Mouse (Mus musculus): ENCODE measurements around the gene Ttc9c. TPM values are rescaled to one million over a fixed set of nuclear protein-coding genes. Genes with fewer than 3 reads are reported as not detected.

Gene Ttc9c
- total RNA-seq, 2 experiments from 2014 or later, result 27.7 to 29.0 TPM

GRCm38 (mm10) chr19:8798264-8798946 lies 20.7 kb downstream of the Ttc9c start, which contains the start of gene Polr2g:
Gene Polr2g (minus strand): TSS chr19:8798577.
- peak; percentile 87 to 94 for DNase-seq (ENCODE audit: extremely low spot score in 1 of 2, low spot score in 2 of 2)
- intact Hi-C loops (cut with DNase I), result no loop called here

GRCm38 (mm10) chr19:8790171-8790570 lies 29.0 kb downstream of the Ttc9c start:
- intact Hi-C loops (cut with DNase I), result no loop called here
- no peak for DNase-seq (ENCODE audit: extremely low spot score in 1 of 2, low spot score in 2 of 2)

GRCm38 (mm10) chr19:8789171-8789570 lies 30.0 kb downstream of the Ttc9c start:
- no peak for DNase-seq (ENCODE audit: extremely low spot score in 1 of 2, low spot score in 2 of 2)
- intact Hi-C loops (cut with DNase I), result no loop called here

- intact Hi-C loops (cut with DNase I), result no loop called here
- DNase-seq (ENCODE audit: extremely low spot score in 1 of 2, low spot score in 2 of 2), result no peak
Measured at GRCm38 (mm10) chr19:8788521-8788920, 30.6 kb downstream of the Ttc9c start.

- intact Hi-C loops (cut with DNase I), result no loop called here
Measured at GRCm38 (mm10) chr19:8786008-8786781, 32.9 kb downstream of the Ttc9c start, which contains the start of gene Taf6l. Gene Taf6l (minus strand): TSS chr19:8786417.

GRCm38 (mm10) chr19:8774951-8775421 lies 44.1 kb downstream of the Ttc9c start:
- intact Hi-C loops (cut with DNase I), result loop anchor here (5.0 kb wide), 1 partner anchor 42 kb away; the partner anchor contains the start of gene Ttc9c
- DNase-seq (ENCODE audit: extremely low spot score in 1 of 2, low spot score in 2 of 2), result no peak

More at GRCm38 (mm10) chr19:8786008-8786781, 32.9 kb downstream of the Ttc9c start, which contains the start of gene Taf6l:
- peak; percentile 92 to 93 for DNase-seq (ENCODE audit: extremely low spot score in 1 of 2, low spot score in 2 of 2)

GRCm38 (mm10) chr19:8774086-8774835 lies 44.9 kb downstream of the Ttc9c start, which contains the start of gene Tmem179b:
Gene Tmem179b (minus strand): TSS chr19:8774467.
- peak; percentile 92 to 97 for DNase-seq (ENCODE audit: extremely low spot score in 1 of 2, low spot score in 2 of 2)
- intact Hi-C loops (cut with DNase I), result loop anchor here (5.0 kb wide), 1 partner anchor 43 kb away; the partner anchor contains the start of gene Ttc9c

GRCm38 (mm10) chr19:8773409-8773808 lies 45.7 kb downstream of the Ttc9c start:
- no peak for DNase-seq (ENCODE audit: extremely low spot score in 1 of 2, low spot score in 2 of 2)
- intact Hi-C loops (cut with DNase I), result loop anchor here (5.0 kb wide), 1 partner anchor 44 kb away; the partner anchor contains the start of gene Ttc9c

- intact Hi-C loops (cut with DNase I), result loop anchor here (5.0 kb wide), 1 partner anchor 44 kb away; the partner anchor contains the start of gene Ttc9c
- no peak for DNase-seq (ENCODE audit: extremely low spot score in 1 of 2, low spot score in 2 of 2)
Measured at GRCm38 (mm10) chr19:8772996-8773395, 46.1 kb downstream of the Ttc9c start.

GRCm38 (mm10) chr19:8770567-8771270 lies 48.4 kb downstream of the Ttc9c start, which contains the start of gene Tmem223:
Gene Tmem223 (plus strand): TSS chr19:8770996.
- peak; percentile 69 to 89 for DNase-seq (ENCODE audit: extremely low spot score in 1 of 2, low spot score in 2 of 2)
- intact Hi-C loops (cut with DNase I), result loop anchor here (5.0 kb wide), 1 partner anchor 47 kb away; the partner anchor contains the start of gene Ttc9c

- DNase-seq (ENCODE audit: extremely low spot score in 1 of 2, low spot score in 2 of 2), result no peak
- intact Hi-C loops (cut with DNase I), result no loop called here
Measured at GRCm38 (mm10) chr19:8765562-8765961, 53.6 kb downstream of the Ttc9c start.

- intact Hi-C loops (cut with DNase I), result no loop called here
- DNase-seq (ENCODE audit: extremely low spot score in 1 of 2, low spot score in 2 of 2), result no peak
Measured at GRCm38 (mm10) chr19:8763276-8763675, 55.9 kb downstream of the Ttc9c start.

GRCm38 (mm10) chr19:8760757-8761156 lies 58.4 kb downstream of the Ttc9c start:
- intact Hi-C loops (cut with DNase I), result no loop called here
- DNase-seq (ENCODE audit: extremely low spot score in 1 of 2, low spot score in 2 of 2), result no peak

Other genes with a start within 250 kb of the Ttc9c start
- gene Slc22a8, start 228.1 kb downstream of the Ttc9c start, total RNA-seq (2021), result 10 to 100 TPM; 19.9 to 20.2 TPM
- gene Slc22a6, start 201.3 kb downstream of the Ttc9c start, total RNA-seq (2021), result 1 to 10 TPM; 4.9 to 5.9 TPM
- gene Chrm1, start 155.5 kb downstream of the Ttc9c start, total RNA-seq (2021), result 100 to 1,000 TPM; 119 to 128 TPM
- gene Slc3a2, start 96.0 kb downstream of the Ttc9c start, total RNA-seq (2021), result 100 to 1,000 TPM; 195 to 198 TPM
- gene Wdr74, start 83.5 kb downstream of the Ttc9c start, total RNA-seq (2021), result 10 to 100 TPM; 47.3 to 47.4 TPM
- 1 to 10 TPM; 1.3 to 2.2 TPM for gene 1700092M07Rik, start 78.6 kb downstream of the Ttc9c start, total RNA-seq (2021)
- 10 to 100 TPM; 68.1 to 69.0 TPM for gene Stx5a, start 77.9 kb downstream of the Ttc9c start, total RNA-seq (2021)
- 10 to 100 TPM; 72.7 to 76.2 TPM for gene Nxf1, start 62.3 kb downstream of the Ttc9c start, total RNA-seq (2021)
- 10 to 100 TPM; 87.9 to 93.9 TPM for gene Tmem223, start 48.3 kb downstream of the Ttc9c start, total RNA-seq (2021)
- 1 to 10 TPM; 7.2 to 8.9 TPM for gene Tmem179b, start 44.9 kb downstream of the Ttc9c start, total RNA-seq (2021)
- gene Taf6l, start 32.9 kb downstream of the Ttc9c start, total RNA-seq (2021), result 10 to 100 TPM; 16.4 to 17.8 TPM
- 100 to 1,000 TPM; 109 to 110 TPM for gene Polr2g, start 20.8 kb downstream of the Ttc9c start, total RNA-seq (2021)
- gene Zbtb3, start 16.8 kb downstream of the Ttc9c start, total RNA-seq (2021), result 1 to 10 TPM; 4.5 to 5.5 TPM
- gene Hnrnpul2, start 677 bp upstream of the Ttc9c start, total RNA-seq (2021), result 10 to 100 TPM; 98.6 to 98.9 TPM
- 1 to 10 TPM in 1 of 2 experiments, not detected in 1; 1.9 TPM for gene AC129217.1, start 10.4 kb upstream of the Ttc9c start, total RNA-seq (2021)
- gene Bscl2, start 18.1 kb upstream of the Ttc9c start, total RNA-seq (2021), result 10 to 100 TPM; 96.1 to 97.0 TPM
- 100 to 1,000 TPM; 319 to 328 TPM for gene Gng3, start 19.9 kb upstream of the Ttc9c start, total RNA-seq (2021)
- gene Lrrn4cl, start 31.4 kb upstream of the Ttc9c start, total RNA-seq (2021), result 1 to 10 TPM in 1 of 2 experiments, under 1 TPM in 1; 0.43 to 1.0 TPM
- gene Ubxn1, start 52.2 kb upstream of the Ttc9c start, total RNA-seq (2021), result 100 to 1,000 TPM; 101 TPM
- gene Uqcc3, start 61.6 kb upstream of the Ttc9c start, total RNA-seq (2021), result 10 to 100 TPM; 26.1 to 33.3 TPM
- gene Lbhd1, start 64.4 kb upstream of the Ttc9c start, total RNA-seq (2021), result 1 to 10 TPM; 3.4 to 7.9 TPM
- gene Gm49403, start 64.6 kb upstream of the Ttc9c start, total RNA-seq (2021), result not detected
- gene 1810009A15Rik, start 69.5 kb upstream of the Ttc9c start, total RNA-seq (2021), result 10 to 100 TPM; 19.5 to 23.4 TPM
- 1 to 10 TPM in 1 of 2 experiments, not detected in 1; 1.7 TPM for gene Gm49416, start 69.6 kb upstream of the Ttc9c start, total RNA-seq (2021)
- gene Ints5, start 73.7 kb upstream of the Ttc9c start, total RNA-seq (2021), result 10 to 100 TPM; 22.0 to 23.1 TPM
- gene Ganab, start 78.7 kb upstream of the Ttc9c start, total RNA-seq (2021), result 10 to 100 TPM; 94.4 to 96.8 TPM
- 100 to 1,000 TPM; 141 to 144 TPM for gene B3gat3, start 101.0 kb upstream of the Ttc9c start, total RNA-seq (2021)
- gene Rom1, start 110.0 kb upstream of the Ttc9c start, total RNA-seq (2021), result 1 to 10 TPM; 2.1 to 2.4 TPM
- 1 to 10 TPM; 7.5 to 8.5 TPM for gene Eml3, start 110.2 kb upstream of the Ttc9c start, total RNA-seq (2021)
- gene Mta2, start 122.5 kb upstream of the Ttc9c start, total RNA-seq (2021), result 10 to 100 TPM; 50.2 to 52.4 TPM
- gene Tut1, start 134.5 kb upstream of the Ttc9c start, total RNA-seq (2021), result 10 to 100 TPM; 14.6 to 16.0 TPM
- gene Eef1g, start 147.7 kb upstream of the Ttc9c start, total RNA-seq (2021), result 100 to 1,000 TPM; 228 to 251 TPM
- 10 to 100 TPM; 14.5 to 17.8 TPM for gene Ahnak, start 170.0 kb upstream of the Ttc9c start, total RNA-seq (2021)